Mouse (Mus musculus) A20 (cell line): ENCODE data around the gene Fbxw11.
"Not testable (repeated sequence)": the region's sequence is repeated elsewhere in the genome, so short reads cannot be mapped to it uniquely, and the experiment has no call there.

Experiments
- DNase-seq: peaks from one replicate; pipeline ENCODE4 v3.0.0-alpha.2; 2011; ENCODE audit warnings: low read depth, low spot score

Gene Fbxw11

GRCm38 (mm10) chr11:32642249-32642876 lies at the start of gene Fbxw11:
TSS of gene Fbxw11 (plus strand) at chr11:32642724.
- DNase-seq = peak; percentile 98

DNA sequence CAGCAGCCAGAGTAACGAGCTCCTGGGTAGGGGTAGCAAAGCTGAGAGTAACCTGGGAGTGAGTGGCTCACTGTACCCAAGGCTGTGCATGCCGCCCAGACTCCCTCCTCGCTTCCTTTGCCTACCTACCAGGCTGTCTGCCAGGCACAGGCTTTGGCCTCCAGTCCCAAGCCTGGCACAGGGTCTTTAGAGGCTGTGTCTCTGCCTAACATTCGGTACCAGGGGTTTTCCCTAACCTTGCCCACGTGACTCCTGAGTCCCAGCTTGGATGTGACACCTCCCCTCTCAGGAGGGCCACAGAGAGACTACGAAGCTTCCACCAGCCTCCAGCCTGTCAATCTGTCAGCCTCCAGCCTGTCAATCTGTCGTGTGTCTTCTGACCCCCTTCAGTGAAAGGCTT lies 49.4 kb upstream of the Fbxw11 start:
- DNase-seq = no peak

- DNase-seq = no peak
Observed at GRCm38 (mm10) chr11:32594122-32594521, 48.4 kb upstream of the Fbxw11 start.

DNA sequence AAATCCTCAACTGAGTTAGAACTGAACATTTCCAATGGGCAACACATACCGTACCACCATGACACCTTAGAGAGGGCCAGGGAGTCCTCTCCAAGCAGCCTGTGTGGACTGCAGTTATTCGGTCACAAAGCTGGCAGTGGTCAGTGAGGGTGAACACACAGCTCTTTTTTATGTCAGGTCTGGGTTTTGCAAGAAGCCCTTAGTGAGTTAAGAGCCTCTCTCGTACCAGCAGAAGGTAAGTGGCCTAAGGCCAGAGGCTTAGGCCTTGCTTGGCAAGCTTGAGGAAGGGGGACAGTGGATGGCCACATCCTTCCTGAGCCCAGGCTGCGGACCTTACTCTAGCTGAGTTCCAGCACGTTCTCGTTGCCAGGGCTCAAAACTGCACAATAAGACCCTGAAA lies 42.2 kb upstream of the Fbxw11 start:
- no peak for DNase-seq

DNA sequence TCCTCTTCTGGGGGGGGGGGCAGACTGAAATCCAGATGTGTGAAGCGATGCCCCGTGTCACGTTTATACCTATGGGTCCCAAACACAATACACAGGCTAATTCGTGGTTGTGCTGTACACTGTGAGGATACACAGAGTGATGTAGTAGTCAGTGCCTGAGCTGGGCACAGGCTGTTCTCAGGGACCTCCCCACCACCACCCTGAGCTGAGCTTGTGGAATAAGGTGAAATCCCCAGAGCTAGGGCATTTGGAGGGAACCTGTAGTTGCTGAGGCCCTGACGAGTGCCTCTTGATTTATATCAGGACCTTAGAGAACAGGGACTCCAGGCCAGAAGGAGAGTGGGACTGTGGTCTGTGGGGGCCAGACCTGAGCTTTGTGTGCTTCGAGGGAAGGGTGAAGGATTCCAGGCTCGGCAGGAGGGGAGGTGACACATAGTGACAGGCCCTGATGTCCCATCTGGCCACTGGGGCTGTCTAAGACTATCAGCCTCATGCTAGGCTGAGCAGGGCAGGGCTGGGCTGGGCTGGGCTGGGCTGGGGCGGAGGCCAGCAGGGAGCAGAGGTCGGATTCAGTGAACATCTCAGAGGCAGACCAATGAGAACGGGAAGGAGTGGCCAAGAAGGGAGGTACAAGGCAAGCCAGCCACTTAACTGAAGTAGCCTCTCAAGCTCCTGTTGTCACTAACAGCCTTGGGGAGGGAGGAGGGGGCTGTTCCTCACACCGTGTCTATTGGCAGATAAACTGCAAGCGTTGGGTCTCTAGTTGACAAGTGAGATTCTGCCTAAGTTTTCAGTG lies 40.8 kb upstream of the Fbxw11 start:
- DNase-seq = no peak

DNA sequence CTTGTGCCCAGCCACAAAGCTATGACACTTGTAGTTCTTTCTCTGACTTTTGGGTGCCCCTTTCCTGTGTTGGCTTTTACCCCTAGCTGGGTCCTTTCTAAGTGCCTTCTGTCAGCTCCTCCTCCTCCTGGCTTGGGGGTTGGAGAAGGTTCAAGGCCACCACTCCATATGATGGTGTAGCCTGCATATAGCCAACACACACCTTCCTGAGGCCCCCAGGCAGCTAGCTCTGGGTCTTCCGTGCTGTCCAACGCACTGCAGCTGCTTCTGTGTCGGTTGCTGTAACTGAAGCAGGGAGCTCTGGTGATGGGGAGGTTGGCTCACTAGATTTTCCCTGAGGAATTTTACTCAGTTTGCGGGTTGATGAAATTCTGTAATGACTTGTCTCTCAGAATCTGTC lies 37.9 kb upstream of the Fbxw11 start:
- DNase-seq = no peak

DNA sequence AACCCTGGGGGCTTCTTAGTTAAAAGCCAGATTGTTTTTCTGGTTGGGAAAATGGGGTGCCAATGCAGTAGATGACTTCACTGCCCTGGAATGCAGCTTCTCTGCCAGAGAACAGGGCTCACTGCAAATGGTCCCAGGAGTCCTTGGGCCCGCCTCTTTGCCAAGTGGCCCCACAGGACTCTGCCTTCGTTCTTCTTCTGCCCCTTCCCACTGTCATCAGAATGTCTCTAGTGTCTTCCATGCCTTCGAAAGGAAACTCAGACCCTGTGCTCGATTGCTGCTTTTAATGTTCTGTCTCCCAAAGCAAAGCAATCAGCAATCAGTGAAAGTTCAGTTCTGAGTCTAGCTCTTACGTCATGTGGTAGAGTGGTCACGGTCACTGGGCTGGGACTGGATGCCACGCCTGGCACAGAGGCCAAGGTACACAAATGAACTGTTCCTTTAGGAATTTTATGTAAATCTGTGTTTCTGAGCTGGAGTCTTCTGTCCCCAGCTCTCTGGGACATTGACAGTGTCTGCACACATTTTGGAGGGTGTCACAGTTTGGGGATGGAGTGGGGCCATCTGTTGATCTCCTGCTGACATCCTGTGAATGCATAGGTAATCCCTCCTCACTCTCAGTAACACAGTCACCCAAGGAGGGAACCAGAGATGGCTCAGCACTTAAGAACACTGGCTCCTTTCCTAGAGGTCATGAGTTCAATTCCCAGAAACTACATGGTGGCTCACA lies 37.2 kb upstream of the Fbxw11 start:
- no peak for DNase-seq

DNA sequence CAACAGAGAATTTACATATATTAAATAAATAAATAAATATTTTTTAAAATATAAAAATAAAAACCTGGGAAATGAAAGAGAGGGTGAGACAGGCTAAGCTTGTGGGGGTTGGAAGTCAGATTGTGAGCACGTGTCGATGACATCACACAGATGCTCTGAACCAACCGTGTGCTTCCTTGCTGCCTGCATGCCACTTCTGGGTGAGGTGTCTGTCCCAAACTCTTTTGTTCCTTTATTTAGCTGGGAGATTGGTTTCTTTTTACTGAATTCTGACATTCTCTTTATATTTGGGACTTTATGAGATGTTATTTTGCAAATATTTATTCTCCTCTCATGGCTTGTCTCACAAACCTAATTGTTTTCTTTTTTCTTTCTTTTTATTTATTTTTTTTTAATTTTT lies 36.6 kb upstream of the Fbxw11 start:
- no peak for DNase-seq

- peak; percentile 45 for DNase-seq
Observed at GRCm38 (mm10) chr11:32607319-32607718, 35.2 kb upstream of the Fbxw11 start.

DNA sequence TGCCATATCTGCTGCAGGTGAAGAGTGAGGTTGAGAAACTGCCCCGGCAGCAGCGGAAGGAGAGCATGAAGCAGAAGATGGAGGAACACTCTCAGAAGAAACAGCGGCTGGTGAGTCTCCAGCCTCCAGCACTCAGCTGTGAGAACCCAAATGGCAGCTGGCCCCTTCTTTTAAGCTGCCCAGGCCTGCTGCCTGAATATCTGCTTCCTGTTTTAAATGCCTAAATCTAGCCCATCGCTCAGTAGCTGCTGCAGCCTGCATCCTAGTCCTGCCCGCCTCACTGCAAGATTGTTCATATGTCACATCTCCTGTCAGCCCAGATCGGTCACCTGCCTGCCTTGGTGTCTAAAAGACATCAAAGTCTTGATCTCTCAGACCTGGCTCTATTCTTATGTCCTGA lies 31.9 kb upstream of the Fbxw11 start:
- no peak for DNase-seq

DNA sequence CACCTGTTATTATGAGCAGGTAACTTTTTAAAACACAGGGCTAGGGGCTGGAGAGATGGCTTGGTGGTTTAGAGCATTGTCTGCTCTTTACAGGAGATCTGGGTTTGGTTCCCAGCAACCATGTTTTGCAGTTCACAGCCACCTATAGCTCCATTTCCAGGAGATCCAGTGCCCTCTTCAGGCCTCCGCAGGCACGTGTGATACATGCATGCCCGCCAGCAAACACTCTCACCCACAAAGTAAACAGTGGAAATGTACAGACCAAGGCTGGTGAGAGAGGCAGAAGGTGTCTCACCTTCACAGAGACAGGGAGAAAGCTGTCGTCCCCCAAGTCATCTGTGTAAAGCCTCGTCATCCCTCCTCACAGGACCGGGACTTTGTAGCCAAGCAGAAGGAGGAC lies 30.2 kb upstream of the Fbxw11 start:
- no peak for DNase-seq

GRCm38 (mm10) chr11:32614463-32614862 lies 28.1 kb upstream of the Fbxw11 start:
- no peak for DNase-seq

- DNase-seq = no peak
Observed at GRCm38 (mm10) chr11:32615561-32615960, 27.0 kb upstream of the Fbxw11 start.

DNA sequence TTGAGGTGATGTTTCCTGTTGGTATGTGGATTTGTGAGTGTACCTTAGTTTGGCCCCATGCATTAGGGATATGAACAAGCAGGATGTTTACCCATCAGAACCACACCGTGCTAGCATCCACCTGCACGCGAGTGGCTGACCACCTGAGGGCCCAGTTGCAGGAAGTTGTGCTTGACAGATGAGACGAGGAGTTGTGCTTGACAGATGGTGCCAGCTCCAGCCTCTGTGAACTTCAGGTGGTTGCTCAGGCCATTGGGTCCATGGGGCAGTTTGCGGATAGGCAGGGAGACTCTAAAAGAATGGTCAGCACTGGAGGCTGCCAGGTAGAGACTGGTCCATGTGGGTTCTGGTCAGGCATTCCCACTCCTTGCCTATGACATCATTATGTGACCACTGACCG lies 26.4 kb upstream of the Fbxw11 start:
- DNase-seq = peak; percentile 36

GRCm38 (mm10) chr11:32618036-32618435 lies 24.5 kb upstream of the Fbxw11 start:
- DNase-seq = peak; percentile 49

GRCm38 (mm10) chr11:32618641-32619040 lies 23.9 kb upstream of the Fbxw11 start:
- not testable (repeated sequence) for DNase-seq

- peak; percentile 68 for DNase-seq
Observed at GRCm38 (mm10) chr11:32619257-32619816, 23.2 kb upstream of the Fbxw11 start.

DNA sequence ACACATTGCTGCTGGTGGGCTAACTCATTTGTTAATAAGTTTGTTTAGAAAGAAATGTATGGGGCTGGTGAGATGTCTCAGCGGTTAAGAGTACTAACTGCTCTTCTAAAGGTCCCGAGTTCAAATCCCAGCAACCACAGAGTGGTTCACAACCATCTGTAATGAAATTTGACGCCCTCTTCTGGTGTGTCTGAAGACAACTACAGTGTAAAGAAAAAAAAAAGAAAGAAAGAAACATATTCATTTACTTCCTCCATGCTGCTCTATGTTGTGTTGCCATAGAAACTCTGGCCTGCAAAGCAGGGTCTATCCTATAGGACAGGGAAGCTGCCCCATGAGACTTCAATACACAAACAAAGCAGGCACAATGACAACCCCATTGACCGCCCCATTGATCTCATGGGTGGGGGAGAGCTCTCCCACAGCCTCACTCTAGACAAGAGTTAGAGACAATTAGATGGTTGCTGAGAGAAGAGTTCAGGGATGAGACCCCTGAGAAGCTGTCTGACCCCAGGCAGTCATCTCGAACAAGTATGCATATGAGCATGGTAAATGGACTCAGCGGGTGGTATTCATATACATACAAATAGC lies 22.6 kb upstream of the Fbxw11 start:
- no peak for DNase-seq

GRCm38 (mm10) chr11:32621831-32622478 lies 20.6 kb upstream of the Fbxw11 start:
- DNase-seq = no peak

- no peak for DNase-seq
Observed at GRCm38 (mm10) chr11:32622479-32623190, 19.9 kb upstream of the Fbxw11 start.

GRCm38 (mm10) chr11:32623236-32623635 lies 19.3 kb upstream of the Fbxw11 start:
- no peak for DNase-seq
